Mouse (Mus musculus) kidney, embryonic 16.5 days (tissue): ENCODE results near the gene Bank1. TPM values are rescaled to one million over a fixed set of nuclear protein-coding genes. Genes with fewer than 3 reads are reported as not detected.

Source experiments
- ATAC-seq: fragments of 200-750 bp; cut with Nextera tagmentation; 2 replicates; pipeline ENCODE4 v1.8.0; 2017; ENCODE audit warnings: moderate TSS enrichment; ENCODE audit not compliant: low FRiP score, low TSS enrichment
- H3K27ac ChIP-seq: fragments of 300-500 bp; sonication (generic); 2 replicates; pipeline ENCODE4 v1.5.1; 2014; ENCODE audit warnings: low read length
- H3K27me3 ChIP-seq: fragments of 300-500 bp; sonication (generic); 2 replicates; pipeline ENCODE4 v1.6.1; 2014; ENCODE audit warnings: low read length, control low read depth, mixed read lengths; ENCODE audit not compliant: insufficient read depth
- H3K36me3 ChIP-seq: fragments of 300-500 bp; sonication (generic); 2 replicates; pipeline ENCODE4 v1.6.1; 2014; ENCODE audit warnings: low read length, control low read depth, mixed read lengths; ENCODE audit not compliant: insufficient read depth
- H3K4me1 ChIP-seq: fragments of 300-500 bp; sonication (generic); 2 replicates; pipeline ENCODE4 v1.6.1; 2014; ENCODE audit warnings: low read length, control low read depth, mixed read lengths; ENCODE audit not compliant: insufficient read depth
- H3K4me2 ChIP-seq: fragments of 300-500 bp; sonication (generic); replicated peaks from 2 replicates; pipeline ENCODE4 v1.6.1; 2014; ENCODE audit warnings: low read depth, low read length
- H3K4me3 ChIP-seq: fragments of 300-500 bp; sonication (generic); 2 replicates; pipeline ENCODE4 v1.5.1; 2014; ENCODE audit warnings: mild to moderate bottlenecking, low read length
- H3K9ac ChIP-seq: fragments of 300-500 bp; sonication (generic); replicated peaks from 2 replicates; pipeline ENCODE4 v1.6.1; 2014; ENCODE audit warnings: low read length
- H3K9me3 ChIP-seq: fragments of 300-500 bp; sonication (generic); 2 replicates; pipeline ENCODE4 v1.6.1; 2016; ENCODE audit warnings: low read length, control low read depth
- WGBS: fragments of 180-500 bp; shearing (Covaris S2); extraction: QIAGEN DNeasy Blood & Tissue Kit; methylation state at CpG from one replicate; pipeline ENCODE4 v1.1.7; 2014; 5-methylcytosine and 5-hydroxymethylcytosine counted together
- polyA plus RNA-seq: library from polyadenylated mRNA; unstranded; fragments of >200 nt; fragmentation: Nextera tagmentation; extraction: Ambion mirVana; gene quantifications from 2 replicates; pipeline ENCODE4 v1.2.1, GENCODE M21; 2015

Gene Bank1
- polyA plus RNA-seq, 1 experiment from 2014 or later, result 0.81 TPM

GRCm38 (mm10) chr3:136086948-136087660, 238.8 kb downstream of the Bank1 start:
- no peak overlapping the region for H3K4me2 ChIP-seq
- ATAC-seq, result no peak
- H3K27ac ChIP-seq, result no peak overlapping the region
- 67% methylated on average over 7 of the region's 7 CpGs for WGBS
- H3K4me3 ChIP-seq, result no peak overlapping the region
- H3K4me1 ChIP-seq, result no peaks in the 10 kb centered on the region
- no peaks in the 10 kb centered on the region for H3K36me3 ChIP-seq
- no peak overlapping the region for H3K9ac ChIP-seq
- no peaks in the 10 kb centered on the region for H3K9me3 ChIP-seq
- H3K27me3 ChIP-seq, result no peaks in the 10 kb centered on the region

- 81% methylated on average over 5 of the region's 5 CpGs for WGBS
- no peak for ATAC-seq
- Histone ChIP-seq H3K4me2 (no peak overlapping the region), H3K9ac (no peak overlapping the region), H3K4me1 (no peaks in the 10 kb centered on the region), H3K9me3 (no peaks in the 10 kb centered on the region), H3K27ac (no peak overlapping the region), H3K27me3 (no peaks in the 10 kb centered on the region), H3K4me3 (no peak overlapping the region), H3K36me3 (no peaks in the 10 kb centered on the region)
Measured at GRCm38 (mm10) chr3:136086431-136086830, 239.4 kb downstream of the Bank1 start.

GRCm38 (mm10) chr3:136085077-136085476, 240.8 kb downstream of the Bank1 start:
- Histone ChIP-seq H3K9ac (no peak overlapping the region), H3K4me2 (no peak overlapping the region), H3K27ac (no peak overlapping the region), H3K4me1 (no peaks in the 10 kb centered on the region), H3K27me3 (no peaks in the 10 kb centered on the region), H3K9me3 (no peaks in the 10 kb centered on the region), H3K4me3 (no peak overlapping the region), H3K36me3 (no peaks in the 10 kb centered on the region)
- ATAC-seq, result no peak
- WGBS, result 48% methylated on average over 1 of the region's 1 CpGs

- H3K36me3 ChIP-seq, result no peaks in the 10 kb centered on the region
- H3K4me2 ChIP-seq, result no peak overlapping the region
- no peak overlapping the region for H3K4me3 ChIP-seq
- H3K27ac ChIP-seq, result no peak overlapping the region
- H3K9ac ChIP-seq, result no peak overlapping the region
- ATAC-seq, result peak; percentile 75
- no peaks in the 10 kb centered on the region for H3K27me3 ChIP-seq
- 34% methylated on average over 5 of the region's 5 CpGs for WGBS
- no peaks in the 10 kb centered on the region for H3K9me3 ChIP-seq
- no peaks in the 10 kb centered on the region for H3K4me1 ChIP-seq
Measured at GRCm38 (mm10) chr3:136084066-136084465, 241.8 kb downstream of the Bank1 start.

- WGBS, result 24% methylated on average over 1 of the region's 1 CpGs
- H3K36me3 ChIP-seq, result no peaks in the 10 kb centered on the region
- no peak overlapping the region for H3K9ac ChIP-seq
- no peaks in the 10 kb centered on the region for H3K9me3 ChIP-seq
- no peaks in the 10 kb centered on the region for H3K4me1 ChIP-seq
- peak; percentile 61; the same call in 1 of the 2 replicates for ATAC-seq
- H3K4me3 ChIP-seq, result no peak overlapping the region
- H3K27me3 ChIP-seq, result no peaks in the 10 kb centered on the region
- H3K27ac ChIP-seq, result peak overlapping the region; percentile 19; the same call in 1 of the 2 replicates
- H3K4me2 ChIP-seq, result no peak overlapping the region
Measured at GRCm38 (mm10) chr3:136081264-136081663, 244.6 kb downstream of the Bank1 start.

- H3K4me3 ChIP-seq, result no peak overlapping the region
- H3K9ac ChIP-seq, result no peak overlapping the region
- no peak overlapping the region for H3K27ac ChIP-seq
- 68% methylated on average over 2 of the region's 2 CpGs for WGBS
- no peak overlapping the region for H3K4me2 ChIP-seq
- no peak for ATAC-seq
- no peaks in the 10 kb centered on the region for H3K36me3 ChIP-seq
- no peaks in the 10 kb centered on the region for H3K9me3 ChIP-seq
- H3K4me1 ChIP-seq, result no peaks in the 10 kb centered on the region
- H3K27me3 ChIP-seq, result no peaks in the 10 kb centered on the region
Measured at GRCm38 (mm10) chr3:136078535-136078934, 247.3 kb downstream of the Bank1 start.

- Histone ChIP-seq H3K9ac (no peak overlapping the region), H3K4me1 (no peaks in the 10 kb centered on the region), H3K4me2 (no peak overlapping the region), H3K27ac (no peak overlapping the region), H3K4me3 (no peak overlapping the region), H3K27me3 (no peaks in the 10 kb centered on the region), H3K9me3 (no peaks in the 10 kb centered on the region), H3K36me3 (no peaks in the 10 kb centered on the region)
- 87% methylated on average over 3 of the region's 3 CpGs for WGBS
- ATAC-seq, result no peak
Measured at GRCm38 (mm10) chr3:136070394-136070793, 255.5 kb downstream of the Bank1 start.

GRCm38 (mm10) chr3:136061907-136062306, 264.0 kb downstream of the Bank1 start:
- Histone ChIP-seq H3K27ac (no peak overlapping the region), H3K27me3 (no peaks in the 10 kb centered on the region), H3K36me3 (no peaks in the 10 kb centered on the region), H3K9ac (no peak overlapping the region), H3K4me2 (no peak overlapping the region), H3K4me3 (no peak overlapping the region), H3K9me3 (no peaks in the 10 kb centered on the region), H3K4me1 (no peaks in the 10 kb centered on the region)
- 80% methylated on average over 2 of the region's 2 CpGs for WGBS
- ATAC-seq, result no peak

GRCm38 (mm10) chr3:136050635-136051034, 275.2 kb downstream of the Bank1 start:
- no peak for ATAC-seq
- Histone ChIP-seq H3K4me3 (no peak overlapping the region), H3K4me1 (no peaks in the 10 kb centered on the region), H3K36me3 (no peaks in the 10 kb centered on the region), H3K9ac (no peak overlapping the region), H3K27me3 (no peaks in the 10 kb centered on the region), H3K9me3 (no peaks in the 10 kb centered on the region), H3K27ac (no peak overlapping the region), H3K4me2 (no peak overlapping the region)
- WGBS, result 86% methylated on average over 3 of the region's 3 CpGs

GRCm38 (mm10) chr3:136050215-136050614, 275.7 kb downstream of the Bank1 start:
- H3K9ac ChIP-seq, result no peak overlapping the region
- no peaks in the 10 kb centered on the region for H3K27me3 ChIP-seq
- no peak overlapping the region for H3K4me2 ChIP-seq
- no peak overlapping the region for H3K27ac ChIP-seq
- H3K9me3 ChIP-seq, result no peaks in the 10 kb centered on the region
- no peak for ATAC-seq
- H3K4me3 ChIP-seq, result no peak overlapping the region
- no peaks in the 10 kb centered on the region for H3K4me1 ChIP-seq
- no peaks in the 10 kb centered on the region for H3K36me3 ChIP-seq
- 90% methylated on average over 6 of the region's 6 CpGs for WGBS
